Mouse (Mus musculus): Measurements from ENCODE around the gene Tec.

- no peak for TF ChIP-seq CTCF (IDR thresholded peaks at IDR 0.05; ENCODE audit: low read depth)
- no peak for TF ChIP-seq EP300 (optimal IDR thresholded peaks at IDR 0.05)
Observed at GRCm38 (mm10) chr5:72860899-72861298, 7.4 kb downstream of the Tec start.

Data from stomach, postnatal 0 days (tissue).